Mouse (Mus musculus) heart, embryonic 15.5 days (tissue): ENCODE results near the gene Tars. TPM values are rescaled to one million over a fixed set of nuclear protein-coding genes. Genes with fewer than 3 reads are reported as not detected.

Source experiments
- ATAC-seq: fragments of 200-750 bp; cut with Nextera tagmentation; replicated peaks from 2 replicates; pipeline ENCODE4 v1.8.0; 2017; ENCODE audit warnings: low read depth, moderate TSS enrichment; ENCODE audit not compliant: insufficient number of reproducible peaks, insufficient read depth, low FRiP score
- H3K27ac ChIP-seq: fragments of 300-500 bp; sonication (generic); 2 replicates; pipeline ENCODE4 v1.5.1; 2015; ENCODE audit warnings: mild to moderate bottlenecking, inconsistent platforms
- H3K27me3 ChIP-seq: fragments of 300-500 bp; sonication (generic); 2 replicates; pipeline ENCODE4 v1.6.1; 2015; ENCODE audit warnings: inconsistent platforms
- H3K36me3 ChIP-seq: fragments of 300-500 bp; sonication (generic); 2 replicates; pipeline ENCODE4 v1.6.1; 2015; ENCODE audit warnings: mild to moderate bottlenecking, inconsistent platforms
- H3K4me1 ChIP-seq: fragments of 300-500 bp; sonication (generic); replicated peaks from 2 replicates; pipeline ENCODE4 v1.6.1; 2015; ENCODE audit warnings: inconsistent platforms
- H3K4me2 ChIP-seq: fragments of 300-500 bp; sonication (generic); 2 replicates; pipeline ENCODE4 v1.6.1; 2015; ENCODE audit warnings: inconsistent platforms, mild to moderate bottlenecking, moderate library complexity
- H3K4me3 ChIP-seq: fragments of 300-500 bp; sonication (generic); 2 replicates; pipeline ENCODE4 v1.5.1; 2015; ENCODE audit warnings: mild to moderate bottlenecking, inconsistent platforms
- H3K9ac ChIP-seq: fragments of 300-500 bp; sonication (generic); 2 replicates; pipeline ENCODE4 v1.6.1; 2015; ENCODE audit warnings: mild to moderate bottlenecking, inconsistent platforms
- H3K9me3 ChIP-seq: fragments of 300-500 bp; sonication (generic); replicated peaks from 2 replicates; pipeline ENCODE4 v1.6.1; 2016; ENCODE audit warnings: inconsistent platforms
- WGBS: fragments of 180-500 bp; shearing (Covaris S2); methylation state at CpG from one replicate; pipeline ENCODE4 v1.1.7; 2015; ENCODE audit warnings: mixed read lengths; 5-methylcytosine and 5-hydroxymethylcytosine counted together
- polyA plus RNA-seq: library from polyadenylated mRNA; unstranded; fragments of >200 nt; fragmentation: Nextera tagmentation; extraction: Ambion mirVana; gene quantifications from 2 replicates; pipeline ENCODE4 v1.2.1, GENCODE M21; 2015

Tars gene
- polyA plus RNA-seq, 1 experiment from 2014 or later: 33.1 TPM

GRCm38 (mm10) chr15:11360888-11361287 is 38.6 kb downstream of the Tars start:
- H3K36me3 ChIP-seq: no peaks in the 10 kb centered on the region
- WGBS: 73% methylated on average over 1 of the region's 1 CpGs
- no peak overlapping the region for H3K4me2 ChIP-seq
- no peaks in the 10 kb centered on the region for H3K27me3 ChIP-seq
- no peak for ATAC-seq
- H3K27ac ChIP-seq: no peak overlapping the region
- no peaks in the 10 kb centered on the region for H3K9me3 ChIP-seq
- H3K4me3 ChIP-seq: no peak overlapping the region
- no peaks in the 10 kb centered on the region for H3K4me1 ChIP-seq
- H3K9ac ChIP-seq: no peak overlapping the region

GRCm38 (mm10) chr15:11357501-11357900 is 42.0 kb downstream of the Tars start:
- H3K4me2 ChIP-seq: no peak overlapping the region
- H3K9ac ChIP-seq: no peak overlapping the region
- H3K9me3 ChIP-seq: no peaks in the 10 kb centered on the region
- no peaks in the 10 kb centered on the region for H3K4me1 ChIP-seq
- no peaks in the 10 kb centered on the region for H3K36me3 ChIP-seq
- no peak overlapping the region for H3K4me3 ChIP-seq
- WGBS: 87% methylated on average over 2 of the region's 2 CpGs
- no peak for ATAC-seq
- no peak overlapping the region for H3K27ac ChIP-seq
- H3K27me3 ChIP-seq: no peaks in the 10 kb centered on the region

GRCm38 (mm10) chr15:11355865-11356264 is 43.6 kb downstream of the Tars start:
- ATAC-seq: no peak
- no peak overlapping the region for H3K9ac ChIP-seq
- H3K4me1 ChIP-seq: no peaks in the 10 kb centered on the region
- no peaks in the 10 kb centered on the region for H3K27me3 ChIP-seq
- no peaks in the 10 kb centered on the region for H3K36me3 ChIP-seq
- no peak overlapping the region for H3K4me2 ChIP-seq
- H3K9me3 ChIP-seq: no peaks in the 10 kb centered on the region
- WGBS: 68% methylated on average over 3 of the region's 3 CpGs
- H3K4me3 ChIP-seq: no peak overlapping the region
- no peak overlapping the region for H3K27ac ChIP-seq

GRCm38 (mm10) chr15:11339467-11340180 is 59.8 kb downstream of the Tars start:
- no peaks in the 10 kb centered on the region for H3K36me3 ChIP-seq
- no peak overlapping the region for H3K27ac ChIP-seq
- H3K9me3 ChIP-seq: no peaks in the 10 kb centered on the region
- no peaks in the 10 kb centered on the region for H3K4me1 ChIP-seq
- no peaks in the 10 kb centered on the region for H3K27me3 ChIP-seq
- ATAC-seq: no peak
- no peak overlapping the region for H3K4me2 ChIP-seq
- no peak overlapping the region for H3K9ac ChIP-seq
- H3K4me3 ChIP-seq: no peak overlapping the region
- 78% methylated on average over 7 of the region's 7 CpGs for WGBS
